Mouse (Mus musculus) B cell, adult 2 months (primary cell): ENCODE results near the gene Nenf.

ENCODE experiments used
- DNase-seq, 2 experiments: peaks; one replicate each; pipeline ENCODE4 v3.0.0; 2022

Gene Nenf

DNA sequence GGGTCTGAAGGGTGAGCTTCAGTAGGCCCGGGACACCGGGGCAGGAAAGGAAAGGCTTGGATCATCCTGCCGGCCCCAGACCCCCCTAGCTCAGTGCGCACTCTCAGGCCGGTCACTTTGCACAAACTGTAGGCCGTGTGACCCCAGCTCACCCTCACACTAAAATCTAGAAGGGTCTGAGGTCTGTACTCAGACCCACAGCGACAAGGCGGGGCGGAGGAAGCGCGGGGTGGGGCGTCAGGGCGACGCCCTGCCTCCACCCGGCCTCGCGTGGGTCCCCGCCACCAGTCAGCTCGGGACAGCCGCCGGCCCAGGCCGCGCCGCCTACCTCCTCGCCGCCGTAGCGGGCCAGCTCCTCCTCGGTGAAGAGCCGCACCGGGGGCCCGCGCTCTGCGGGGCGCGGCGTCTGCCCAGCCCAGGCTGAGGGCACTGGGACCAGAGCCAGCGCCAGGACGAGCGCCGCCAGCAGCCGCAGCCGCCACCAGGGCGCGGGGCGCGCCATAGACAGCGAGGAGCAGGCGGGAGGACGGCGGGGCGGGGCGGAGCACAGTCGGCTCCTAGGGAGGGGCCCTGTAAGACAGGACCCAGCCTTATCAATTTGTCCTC lies at the start of gene Nenf:
Nenf (minus strand) TSS at position 604 of the 606 bp plus-strand sequence.
- peak; percentile 82 to 86 for DNase-seq

GRCm38 (mm10) chr1:191364477-191364876 lies 46.5 kb upstream of the Nenf start:
- DNase-seq = peak; percentile 65 to 71

GRCm38 (mm10) chr1:191362412-191362811 lies 44.4 kb upstream of the Nenf start:
- no peak for DNase-seq

GRCm38 (mm10) chr1:191359478-191359877 lies 41.5 kb upstream of the Nenf start:
- DNase-seq = no peak

DNA sequence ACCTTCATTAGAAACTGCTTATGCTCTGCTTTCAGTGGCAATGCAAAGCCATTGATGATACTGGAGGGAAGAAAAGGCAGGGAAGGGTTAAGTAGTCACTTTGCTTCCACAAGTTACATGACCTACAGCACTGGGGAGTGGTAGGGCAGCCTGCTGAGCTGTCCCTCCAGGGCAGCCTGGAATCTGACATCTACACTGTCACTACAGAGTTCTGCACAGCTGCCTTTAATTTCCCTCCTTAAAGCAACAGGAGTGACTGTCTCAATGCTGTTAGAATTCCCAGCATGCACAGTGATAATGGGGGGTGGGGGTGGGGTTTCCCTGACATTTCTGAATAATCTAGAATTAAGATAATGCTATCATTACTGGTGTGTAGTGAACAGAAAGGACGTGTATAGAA lies 38.9 kb upstream of the Nenf start:
- no peak for DNase-seq

GRCm38 (mm10) chr1:191353836-191354235 lies 35.8 kb upstream of the Nenf start:
- DNase-seq = no peak

DNA sequence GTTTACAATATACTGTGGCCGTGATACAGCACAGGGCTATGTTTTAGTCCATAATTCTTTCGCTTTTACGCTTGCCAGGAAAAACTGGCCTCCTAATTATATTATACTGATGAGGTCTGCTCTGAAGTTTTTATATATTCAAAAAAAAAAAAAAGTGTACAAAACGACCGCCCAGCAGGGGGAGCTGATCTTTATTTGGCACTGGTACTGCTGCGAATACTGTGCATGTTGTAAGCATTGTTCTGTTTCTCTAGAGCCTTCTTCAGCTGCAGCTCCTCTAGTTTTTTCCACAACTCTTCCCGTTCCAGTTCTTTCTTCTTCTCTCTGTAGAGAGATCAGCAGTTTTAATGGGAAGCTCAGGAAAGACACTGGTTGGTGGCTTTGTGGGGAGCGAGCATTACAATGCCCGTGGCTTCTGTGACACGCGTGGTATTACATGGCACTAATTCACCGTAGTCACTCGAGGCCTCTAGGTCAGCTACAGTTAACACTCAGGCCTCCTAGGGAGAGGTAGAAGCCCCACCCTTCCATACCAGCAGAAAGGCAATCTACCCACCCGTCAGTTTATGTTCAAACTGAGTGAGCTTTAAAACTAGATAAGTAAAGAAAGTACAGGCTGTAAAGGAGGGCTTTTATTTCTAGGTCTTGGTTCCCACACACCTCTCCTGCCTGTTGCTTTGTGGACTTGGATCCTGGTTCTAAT lies 34.9 kb upstream of the Nenf start:
- peak; percentile 60 to 66 for DNase-seq

DNA sequence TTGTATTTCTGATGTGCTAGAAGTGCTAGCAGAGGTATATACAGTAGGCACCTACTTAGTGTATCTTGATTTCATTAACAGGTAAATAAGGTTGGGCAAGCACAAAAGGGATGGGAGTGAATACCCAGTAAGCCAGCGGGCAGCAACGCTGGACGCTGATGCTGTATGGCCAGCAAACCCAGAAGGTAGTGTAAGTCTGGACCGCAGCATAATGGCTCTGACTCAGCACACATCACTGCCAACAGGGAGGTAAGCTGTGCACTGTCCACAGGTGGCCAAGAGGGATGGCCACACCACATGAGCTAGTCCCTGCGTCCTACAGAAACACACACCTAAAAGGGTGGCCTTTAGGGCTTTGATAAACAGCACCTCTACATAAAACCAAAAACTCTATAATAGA lies 32.4 kb upstream of the Nenf start:
- DNase-seq = no peak

DNA sequence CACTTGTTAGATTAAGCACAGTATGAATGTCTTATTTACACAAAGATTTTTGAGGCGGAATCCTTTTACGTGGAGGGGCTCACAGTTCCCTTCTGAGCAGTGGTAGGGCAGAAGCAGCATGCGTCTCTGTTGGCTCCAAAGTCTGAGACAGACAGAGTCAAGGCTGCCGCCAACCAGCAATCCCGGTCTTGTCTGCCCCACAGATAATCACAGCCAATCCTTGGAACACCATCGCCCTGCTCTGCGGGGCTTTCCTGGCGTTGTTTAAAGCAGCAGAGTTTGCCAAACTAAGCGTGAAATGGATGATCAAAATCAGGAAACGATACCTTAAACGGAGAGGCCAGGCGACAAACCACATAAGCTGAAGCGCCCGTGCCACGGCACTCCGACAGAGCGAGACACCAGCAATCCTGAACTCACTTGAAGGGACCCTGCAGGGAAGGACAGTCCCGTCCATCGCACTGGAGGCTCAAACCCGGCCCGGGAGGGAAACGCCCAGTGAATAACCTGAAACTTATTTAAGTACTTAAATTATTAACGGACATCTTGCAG lies 31.6 kb upstream of the Nenf start:
- no peak for DNase-seq

DNA sequence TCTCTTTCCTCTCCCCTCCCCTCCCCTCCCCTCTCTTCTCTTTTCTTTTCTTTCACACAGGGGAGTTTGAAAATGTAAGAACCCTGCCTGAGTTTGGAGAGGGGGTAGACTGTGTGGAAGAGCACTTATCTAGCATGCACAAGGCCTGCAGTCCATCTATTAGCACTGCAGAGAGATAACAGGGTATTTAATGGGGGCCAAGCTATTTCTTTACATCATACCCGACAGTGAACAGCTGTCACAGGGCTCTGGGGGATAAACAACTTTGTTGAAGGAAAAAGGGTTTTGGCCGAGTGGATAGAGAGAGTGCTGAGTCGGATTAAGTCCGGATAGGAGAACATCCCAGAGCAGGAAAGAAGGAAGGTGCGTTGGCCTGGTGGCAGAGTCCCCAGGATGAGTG lies 31.0 kb upstream of the Nenf start:
- DNase-seq = no peak

GRCm38 (mm10) chr1:191348592-191348991 lies 30.6 kb upstream of the Nenf start:
- no peak for DNase-seq

- no peak for DNase-seq
Observed at GRCm38 (mm10) chr1:191347602-191348001, 29.6 kb upstream of the Nenf start.

DNA sequence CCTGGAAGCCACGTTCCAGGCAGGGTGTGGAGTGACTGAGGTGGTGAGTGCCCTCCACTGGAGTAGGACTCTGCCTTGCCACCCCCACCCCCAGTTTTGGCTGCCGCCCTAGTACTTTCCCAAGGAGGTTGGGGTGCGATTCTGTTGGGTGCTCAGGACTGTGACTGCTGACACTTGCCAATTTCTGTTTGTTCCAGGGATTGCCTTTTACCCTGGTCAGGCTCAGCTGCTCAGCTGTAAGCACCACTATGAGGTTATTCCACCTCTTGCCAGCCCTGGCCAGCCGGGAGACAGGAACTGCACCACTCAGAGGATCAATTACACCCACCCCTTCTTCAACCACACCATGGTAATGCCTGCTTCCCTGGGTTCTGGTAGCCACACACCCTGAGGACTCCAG lies 22.5 kb upstream of the Nenf start:
- DNase-seq = no peak

GRCm38 (mm10) chr1:191339876-191340275 lies 21.9 kb upstream of the Nenf start:
- no peak for DNase-seq

- peak; percentile 50 to 62 for DNase-seq
Observed at GRCm38 (mm10) chr1:191334500-191334899, 16.5 kb upstream of the Nenf start.

- DNase-seq = no peak
Observed at GRCm38 (mm10) chr1:191330356-191330755, 12.4 kb upstream of the Nenf start.

DNA sequence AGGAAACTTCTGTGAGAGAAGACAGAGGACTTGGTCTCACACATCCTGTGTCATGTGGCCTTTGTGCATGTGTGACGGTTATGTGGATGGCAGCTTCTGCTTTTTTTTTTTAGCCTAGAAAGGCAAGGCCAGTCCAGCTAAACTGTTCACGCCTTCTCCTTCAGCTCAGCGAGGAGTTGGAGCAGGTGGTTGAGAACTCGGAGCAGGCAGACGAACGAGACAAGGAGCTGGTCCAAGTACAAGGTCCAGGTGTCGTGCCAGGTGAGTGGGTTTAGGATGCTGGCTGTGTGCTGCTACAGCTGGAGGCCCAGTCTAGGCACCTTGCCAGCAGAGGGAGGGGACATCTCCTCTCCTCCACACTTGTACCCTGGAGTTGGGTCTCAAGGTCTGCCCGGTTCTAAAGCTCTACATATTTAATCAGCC lies 10.0 kb upstream of the Nenf start:
- peak; percentile 50 to 53 for DNase-seq

DNA sequence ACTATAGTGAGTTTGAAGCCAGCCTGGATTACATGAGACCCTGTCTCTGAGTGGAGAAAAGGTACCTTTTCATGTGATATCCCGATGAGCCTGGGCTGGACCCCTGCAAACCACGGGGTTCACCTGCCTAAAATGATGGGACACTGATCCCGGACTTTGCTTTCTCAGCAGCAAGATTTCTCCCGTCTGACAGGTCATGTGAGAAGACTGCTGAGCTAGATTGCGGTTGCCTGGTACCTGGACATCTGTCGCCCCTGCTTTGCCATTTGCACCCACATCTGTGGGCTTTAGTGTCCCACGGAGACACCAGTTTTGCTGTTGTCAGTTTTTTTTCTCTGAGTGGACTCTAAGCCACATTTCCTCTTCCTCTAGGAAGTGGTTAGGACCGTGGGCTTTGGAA lies 9.3 kb upstream of the Nenf start:
- DNase-seq = no peak

- DNase-seq = peak; percentile 80 to 83
Observed at GRCm38 (mm10) chr1:191326233-191326882, 8.4 kb upstream of the Nenf start.

DNA sequence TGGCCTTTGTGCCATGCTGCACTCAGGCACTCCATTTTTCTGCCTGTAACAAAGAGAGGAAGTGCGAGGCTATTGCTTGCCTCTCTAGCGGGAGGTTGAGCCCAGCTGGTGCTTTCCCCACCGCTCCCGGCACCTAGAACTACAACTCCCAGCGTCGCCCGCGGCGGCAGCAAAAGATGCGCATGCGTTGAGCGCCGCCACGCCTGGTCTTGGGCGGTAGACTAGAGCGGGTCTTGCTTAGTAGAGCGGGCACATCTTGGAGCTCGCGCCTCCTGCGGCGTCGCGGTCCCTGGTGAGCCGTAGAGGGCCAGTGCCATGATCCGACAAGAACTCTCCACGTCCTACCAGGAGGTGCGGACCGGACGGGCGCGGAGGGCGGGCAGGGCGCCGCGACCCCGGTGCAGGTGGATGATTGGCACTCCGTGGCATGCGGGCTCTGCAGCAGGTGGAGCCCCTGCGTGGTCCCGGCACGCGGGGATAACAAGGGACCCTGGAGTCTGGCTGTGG lies 7.8 kb upstream of the Nenf start, which contains the start of gene Tmem206:
Tmem206 (plus strand) TSS at position 187 of the 507 bp plus-strand sequence.
- peak; percentile 97 for DNase-seq

DNA sequence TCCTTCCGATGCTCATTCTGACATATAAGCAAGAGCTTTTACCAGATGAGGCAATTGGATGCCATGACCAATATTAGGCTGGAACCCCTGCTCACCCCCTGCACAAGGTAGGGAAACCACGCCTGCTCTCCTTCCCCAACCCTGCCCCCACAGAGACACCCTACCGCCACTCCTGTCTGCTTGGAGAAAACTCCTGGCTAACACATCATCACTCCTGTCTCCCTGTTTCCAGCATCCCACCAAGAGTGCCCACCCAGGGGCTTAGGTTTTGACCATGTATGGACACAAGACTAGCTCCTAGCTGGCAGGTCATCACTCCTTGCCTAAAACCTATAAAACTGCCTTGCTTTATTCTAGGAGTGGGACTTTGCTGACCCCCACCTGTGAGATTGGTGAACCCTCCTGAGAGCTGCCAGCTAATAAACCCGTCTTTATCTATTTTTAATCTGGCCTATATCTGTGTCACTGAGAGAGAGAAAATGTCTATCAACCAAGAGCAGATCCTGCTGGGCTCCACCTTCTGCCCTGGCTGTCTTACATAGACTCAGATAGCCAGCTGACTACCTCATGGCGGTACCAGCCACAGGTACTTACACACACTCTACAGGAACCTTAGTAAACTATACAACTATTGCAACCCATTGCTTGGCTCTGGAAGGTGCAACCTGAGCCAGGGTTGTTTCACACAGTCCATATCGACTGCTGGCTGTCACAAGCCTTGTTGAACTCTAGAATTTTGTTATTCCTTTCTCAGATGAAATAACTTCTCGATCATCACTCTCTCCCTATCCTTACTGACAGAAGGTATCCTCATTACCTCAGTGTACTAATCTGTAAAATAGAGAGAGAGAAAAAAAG lies 7.0 kb upstream of the Nenf start:
- DNase-seq = no peak

- DNase-seq = peak; percentile 61 to 66
Observed at GRCm38 (mm10) chr1:191323381-191323780, 5.4 kb upstream of the Nenf start.

GRCm38 (mm10) chr1:191318686-191319085 lies 692 bp upstream of the Nenf start:
- DNase-seq = no peak
